Mouse (Mus musculus): ENCODE measurements around the gene Sox1. TPM values are rescaled to one million over a fixed set of nuclear protein-coding genes. Genes with fewer than 3 reads are reported as not detected.

Sox1 gene
- polyA plus RNA-seq (2015; fragmentation: Nextera tagmentation; extraction: Ambion mirVana) = 0.02 TPM in 1 of 2 replicates, not detected in the other

GRCm38 (mm10) chr8:12395071-12396031 is at the start of gene Sox1:
Gene Sox1, plus strand, starts transcription at chr8:12395295.
- under 1% methylated on average over 58 of the region's 89 CpGs for whole genome bisulfite sequencing
- H3K9me3 ChIP-seq (ENCODE audit: control insufficient read depth, low read length) = no peaks in the 10 kb centered on the region
- DNase-seq (ENCODE audit: low spot score) = peak; percentile 53
- no peak within 1 kb of the TSS for H3K27ac ChIP-seq (replicated peaks)
- H3K9ac ChIP-seq (ENCODE audit: low read length) = no peak within 1 kb of the TSS
- peak; percentile 40; the same call in 1 of the 2 replicates for ATAC-seq (ENCODE audit: low FRiP score, low TSS enrichment)
- peaks cover 56% of the 10 kb centered on the region for H3K27me3 ChIP-seq (ENCODE audit: control insufficient read depth, insufficient read depth, low read length)
- TF ChIP-seq CTCF (IDR thresholded peaks at IDR 0.05; ENCODE audit: low read depth) (no peak), EP300 (optimal IDR thresholded peaks at IDR 0.05) (no peak)
- H3K4me2 ChIP-seq (replicated peaks; ENCODE audit: low read depth) = peak within 1 kb of the TSS; percentile 57
- peak within 1 kb of the TSS; percentile 28 for H3K4me3 ChIP-seq (ENCODE audit: low read depth, low read length)
- H3K36me3 ChIP-seq (ENCODE audit: control insufficient read depth, insufficient read depth, low read length) = no peaks in the 10 kb centered on the region
- H3K4me1 ChIP-seq (replicated peaks; ENCODE audit: control insufficient read depth, insufficient read depth) = no peaks in the 10 kb centered on the region

GRCm38 (mm10) chr8:12345881-12346280 is 49.2 kb upstream of the Sox1 start:
- TF ChIP-seq CTCF (IDR thresholded peaks at IDR 0.05; ENCODE audit: low read depth) (no peak), EP300 (optimal IDR thresholded peaks at IDR 0.05) (no peak)
- H3K27me3 ChIP-seq (ENCODE audit: control insufficient read depth, insufficient read depth, low read length) = no peaks in the 10 kb centered on the region

GRCm38 (mm10) chr8:12346870-12347269 is 48.2 kb upstream of the Sox1 start:
- no peak for ATAC-seq (ENCODE audit: low FRiP score, low TSS enrichment)
- no peak for DNase-seq (ENCODE audit: low spot score)
- 68% methylated on average over 11 of the region's 11 CpGs for WGBS
- Histone ChIP-seq H3K9ac (ENCODE audit: low read length) (no peak overlapping the region), H3K4me2 (replicated peaks; ENCODE audit: low read depth) (no peak overlapping the region), H3K27me3 (ENCODE audit: control insufficient read depth, insufficient read depth, low read length) (no peaks in the 10 kb centered on the region), H3K36me3 (ENCODE audit: control insufficient read depth, insufficient read depth, low read length) (no peaks in the 10 kb centered on the region), H3K4me3 (ENCODE audit: low read depth, low read length) (no peak overlapping the region), H3K9me3 (ENCODE audit: control insufficient read depth, low read length) (no peaks in the 10 kb centered on the region), H3K27ac (replicated peaks) (no peak overlapping the region), H3K4me1 (replicated peaks; ENCODE audit: control insufficient read depth, insufficient read depth) (no peaks in the 10 kb centered on the region)
- TF ChIP-seq CTCF (IDR thresholded peaks at IDR 0.05; ENCODE audit: low read depth) (no peak), EP300 (optimal IDR thresholded peaks at IDR 0.05) (no peak)

More at GRCm38 (mm10) chr8:12345881-12346280, 49.2 kb upstream of the Sox1 start:
- Histone ChIP-seq H3K4me3 (ENCODE audit: low read depth, low read length) (no peak overlapping the region), H3K4me1 (replicated peaks; ENCODE audit: control insufficient read depth, insufficient read depth) (no peaks in the 10 kb centered on the region), H3K27ac (replicated peaks) (no peak overlapping the region), H3K9me3 (ENCODE audit: control insufficient read depth, low read length) (no peaks in the 10 kb centered on the region), H3K4me2 (replicated peaks; ENCODE audit: low read depth) (no peak overlapping the region), H3K9ac (ENCODE audit: low read length) (no peak overlapping the region), H3K36me3 (ENCODE audit: control insufficient read depth, insufficient read depth, low read length) (no peaks in the 10 kb centered on the region)
- ATAC-seq (ENCODE audit: low FRiP score, low TSS enrichment) (no peak), DNase-seq (ENCODE audit: low spot score) (no peak)
- WGBS = 52% methylated on average over 4 of the region's 4 CpGs

GRCm38 (mm10) chr8:12348306-12348705 is 46.8 kb upstream of the Sox1 start:
- TF ChIP-seq EP300 (optimal IDR thresholded peaks at IDR 0.05) = no peak
- no peak for TF ChIP-seq CTCF (IDR thresholded peaks at IDR 0.05; ENCODE audit: low read depth)
- 77% methylated on average over 1 of the region's 1 CpGs for WGBS

GRCm38 (mm10) chr8:12349591-12349990 is 45.5 kb upstream of the Sox1 start:
- Histone ChIP-seq H3K27me3 (ENCODE audit: control insufficient read depth, insufficient read depth, low read length) (no peaks in the 10 kb centered on the region), H3K4me2 (replicated peaks; ENCODE audit: low read depth) (no peak overlapping the region), H3K9ac (ENCODE audit: low read length) (no peak overlapping the region), H3K4me3 (ENCODE audit: low read depth, low read length) (no peak overlapping the region), H3K36me3 (ENCODE audit: control insufficient read depth, insufficient read depth, low read length) (no peaks in the 10 kb centered on the region), H3K27ac (replicated peaks) (no peak overlapping the region), H3K4me1 (replicated peaks; ENCODE audit: control insufficient read depth, insufficient read depth) (no peaks in the 10 kb centered on the region), H3K9me3 (ENCODE audit: control insufficient read depth, low read length) (no peaks in the 10 kb centered on the region)
- ATAC-seq (ENCODE audit: low FRiP score, low TSS enrichment) (no peak), DNase-seq (ENCODE audit: low spot score) (no peak)
- WGBS = 25% methylated on average over 2 of the region's 2 CpGs
- no peak for TF ChIP-seq EP300 (optimal IDR thresholded peaks at IDR 0.05)
- TF ChIP-seq CTCF (IDR thresholded peaks at IDR 0.05; ENCODE audit: low read depth) = no peak

More at GRCm38 (mm10) chr8:12348306-12348705, 46.8 kb upstream of the Sox1 start:
- Histone ChIP-seq H3K4me2 (replicated peaks; ENCODE audit: low read depth) (no peak overlapping the region), H3K4me1 (replicated peaks; ENCODE audit: control insufficient read depth, insufficient read depth) (no peaks in the 10 kb centered on the region), H3K4me3 (ENCODE audit: low read depth, low read length) (no peak overlapping the region), H3K36me3 (ENCODE audit: control insufficient read depth, insufficient read depth, low read length) (no peaks in the 10 kb centered on the region), H3K9me3 (ENCODE audit: control insufficient read depth, low read length) (no peaks in the 10 kb centered on the region), H3K27me3 (ENCODE audit: control insufficient read depth, insufficient read depth, low read length) (no peaks in the 10 kb centered on the region), H3K9ac (ENCODE audit: low read length) (no peak overlapping the region), H3K27ac (replicated peaks) (no peak overlapping the region)
- ATAC-seq (ENCODE audit: low FRiP score, low TSS enrichment) (no peak), DNase-seq (ENCODE audit: low spot score) (no peak)

GRCm38 (mm10) chr8:12351121-12351520 is 44.0 kb upstream of the Sox1 start:
- Histone ChIP-seq H3K9me3 (ENCODE audit: control insufficient read depth, low read length) (no peaks in the 10 kb centered on the region), H3K36me3 (ENCODE audit: control insufficient read depth, insufficient read depth, low read length) (no peaks in the 10 kb centered on the region), H3K27me3 (ENCODE audit: control insufficient read depth, insufficient read depth, low read length) (no peaks in the 10 kb centered on the region), H3K4me1 (replicated peaks; ENCODE audit: control insufficient read depth, insufficient read depth) (no peaks in the 10 kb centered on the region), H3K9ac (ENCODE audit: low read length) (no peak overlapping the region), H3K27ac (replicated peaks) (no peak overlapping the region), H3K4me3 (ENCODE audit: low read depth, low read length) (no peak overlapping the region), H3K4me2 (replicated peaks; ENCODE audit: low read depth) (no peak overlapping the region)
- ATAC-seq (ENCODE audit: low FRiP score, low TSS enrichment) (no peak), DNase-seq (ENCODE audit: low spot score) (no peak)
- TF ChIP-seq CTCF (IDR thresholded peaks at IDR 0.05; ENCODE audit: low read depth) (no peak), EP300 (optimal IDR thresholded peaks at IDR 0.05) (no peak)

All from stomach, postnatal 0 days (tissue).